Mouse (Mus musculus) brain, embryonic 14.5 days (tissue): Measurements from ENCODE around the gene Cfl1. TPM values are rescaled to one million over a fixed set of nuclear protein-coding genes. Genes with fewer than 3 reads are reported as not detected.
A peak's percentile ranks its signal among the peaks of the same experiment; 100 is the strongest.

Experiments
- DNase-seq: peaks from one replicate; pipeline ENCODE4 v3.0.0-alpha.2; 2011; ENCODE audit warnings: low read depth
- CTCF ChIP-seq: fragments of 200-500 bp; IDR thresholded peaks from 2 replicates; pipeline ENCODE4 v1.5.1; 2012; ENCODE audit warnings: inconsistent platforms, mild to moderate bottlenecking, moderate library complexity, borderline replicate concordance; ENCODE audit not compliant: insufficient read depth, insufficient read length; ENCODE audit errors: extremely low read depth
- POLR2A ChIP-seq: fragments of 200-500 bp; IDR thresholded peaks from 2 replicates; pipeline ENCODE4 v1.6.1; 2012; ENCODE audit warnings: mild to moderate bottlenecking, inconsistent platforms, borderline replicate concordance; ENCODE audit not compliant: poor library complexity, insufficient read depth, insufficient read length, severe bottlenecking; ENCODE audit errors: extremely low read depth
- polyA plus RNA-seq: library from polyadenylated mRNA; depleted of rRNA; stranded (reverse); fragments of >200 nt; gene quantifications from 2 replicates; pipeline ENCODE4 v1.2.3, GENCODE M21; 2012

Cfl1 gene
- polyA plus RNA-seq, 1 experiment: 1,637 TPM

GRCm38 (mm10) chr19:5496052-5496370 lies 5.8 kb downstream of the Cfl1 start:
- TF ChIP-seq CTCF: no peak
- TF ChIP-seq POLR2A: no peak
- DNase-seq: no peak

- no peak for DNase-seq
- no peak for TF ChIP-seq POLR2A
- TF ChIP-seq CTCF: no peak
Observed at GRCm38 (mm10) chr19:5500330-5500875, 10.1 kb downstream of the Cfl1 start.

GRCm38 (mm10) chr19:5503687-5504086 lies 13.4 kb downstream of the Cfl1 start, which contains the start of gene 1700020D05Rik:
1700020D05Rik (minus strand) TSS chr19:5503787.
- TF ChIP-seq CTCF: no peak
- TF ChIP-seq POLR2A: no peak

GRCm38 (mm10) chr19:5510031-5511026 lies 20.1 kb downstream of the Cfl1 start, which contains the start of gene Snx32:
Snx32 (minus strand) TSS chr19:5510538.
- TF ChIP-seq POLR2A (peak; percentile 44; the same call in 1 of the 2 replicates), CTCF (peak; percentile 18; the same call in 1 of the 2 replicates)
- DNase-seq: peak; percentile 100

More at GRCm38 (mm10) chr19:5503687-5504086, 13.4 kb downstream of the Cfl1 start, which contains the start of gene 1700020D05Rik:
- DNase-seq: no peak

GRCm38 (mm10) chr19:5511074-5511632 lies 20.9 kb downstream of the Cfl1 start:
- no peak for DNase-seq
- no peak for TF ChIP-seq POLR2A
- TF ChIP-seq CTCF: no peak

GRCm38 (mm10) chr19:5512091-5513004 lies 22.1 kb downstream of the Cfl1 start:
- DNase-seq: peak; percentile 55
- TF ChIP-seq CTCF (no peak), POLR2A (no peak)

GRCm38 (mm10) chr19:5513005-5513349 lies 22.7 kb downstream of the Cfl1 start:
- DNase-seq: no peak
- TF ChIP-seq POLR2A (no peak), CTCF (no peak)

- TF ChIP-seq CTCF (no peak), POLR2A (no peak)
- no peak for DNase-seq
Observed at GRCm38 (mm10) chr19:5515840-5516777, 25.9 kb downstream of the Cfl1 start.

- DNase-seq: no peak
- TF ChIP-seq POLR2A: no peak
- TF ChIP-seq CTCF: no peak
Observed at GRCm38 (mm10) chr19:5516906-5517505, 26.8 kb downstream of the Cfl1 start.

- no peak for TF ChIP-seq POLR2A
- TF ChIP-seq CTCF: no peak
- DNase-seq: no peak
Observed at GRCm38 (mm10) chr19:5518721-5519120, 28.5 kb downstream of the Cfl1 start.

- no peak for DNase-seq
- no peak for TF ChIP-seq CTCF
Observed at GRCm38 (mm10) chr19:5525204-5525603, 34.9 kb downstream of the Cfl1 start.
